Mouse (Mus musculus) T-helper 2 cell (primary cell): ENCODE data around the gene Ypel3.

Experiments
- in situ Hi-C: fragments of 300-600 bp; cut with MboI, MseI; formaldehyde crosslinking; loops from one replicate; pipeline ENCODE4 v1.15.1; 2025; ENCODE audit warnings: high pct_unique_total_duplicates

The Ypel3 gene

GRCm38 (mm10) chr7:126793456-126794270 is 16.9 kb downstream of the Ypel3 start:
- in situ Hi-C loops, result no loop called here

- in situ Hi-C loops, result no loop called here
These were observed 17.5 kb downstream of the Ypel3 start for GRCm38 (mm10) chr7:126794271-126794605.

GRCm38 (mm10) chr7:126795387-126796317 is 18.9 kb downstream of the Ypel3 start:
- in situ Hi-C loops, result loop anchor here (5.0 kb wide), 1 partner anchor 93 kb away; no protein-coding TSS in a partner anchor

DNA sequence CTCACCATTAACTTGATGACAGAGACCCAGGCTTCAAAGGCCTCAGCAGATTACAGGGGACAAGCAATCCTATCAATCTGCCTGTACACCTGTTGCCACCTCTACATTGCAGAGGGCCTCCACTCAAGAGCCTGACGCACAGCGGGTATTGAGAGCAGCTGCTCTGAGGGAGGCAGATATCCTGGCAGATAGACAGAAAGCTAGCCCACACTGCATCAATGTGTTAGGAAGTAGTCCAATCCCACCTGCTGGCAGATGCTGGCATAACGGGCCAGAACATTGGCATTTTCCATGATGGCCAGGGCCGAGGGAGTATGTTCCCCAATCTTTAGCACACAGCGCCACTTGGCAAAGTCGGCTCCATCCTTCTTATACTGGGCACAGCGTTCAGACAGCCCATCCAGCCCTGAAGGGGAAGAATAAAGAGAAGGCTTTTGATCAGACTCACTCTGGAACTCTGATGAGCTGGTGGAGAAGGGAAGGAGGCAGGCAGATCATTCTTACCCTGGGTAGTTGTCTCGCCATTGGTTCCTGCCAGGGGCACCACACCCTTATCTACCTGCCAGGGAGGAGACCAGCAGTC is 19.7 kb downstream of the Ypel3 start:
- in situ Hi-C loops, result loop anchor here (5.0 kb wide), 1 partner anchor 94 kb away; no protein-coding TSS in a partner anchor

DNA sequence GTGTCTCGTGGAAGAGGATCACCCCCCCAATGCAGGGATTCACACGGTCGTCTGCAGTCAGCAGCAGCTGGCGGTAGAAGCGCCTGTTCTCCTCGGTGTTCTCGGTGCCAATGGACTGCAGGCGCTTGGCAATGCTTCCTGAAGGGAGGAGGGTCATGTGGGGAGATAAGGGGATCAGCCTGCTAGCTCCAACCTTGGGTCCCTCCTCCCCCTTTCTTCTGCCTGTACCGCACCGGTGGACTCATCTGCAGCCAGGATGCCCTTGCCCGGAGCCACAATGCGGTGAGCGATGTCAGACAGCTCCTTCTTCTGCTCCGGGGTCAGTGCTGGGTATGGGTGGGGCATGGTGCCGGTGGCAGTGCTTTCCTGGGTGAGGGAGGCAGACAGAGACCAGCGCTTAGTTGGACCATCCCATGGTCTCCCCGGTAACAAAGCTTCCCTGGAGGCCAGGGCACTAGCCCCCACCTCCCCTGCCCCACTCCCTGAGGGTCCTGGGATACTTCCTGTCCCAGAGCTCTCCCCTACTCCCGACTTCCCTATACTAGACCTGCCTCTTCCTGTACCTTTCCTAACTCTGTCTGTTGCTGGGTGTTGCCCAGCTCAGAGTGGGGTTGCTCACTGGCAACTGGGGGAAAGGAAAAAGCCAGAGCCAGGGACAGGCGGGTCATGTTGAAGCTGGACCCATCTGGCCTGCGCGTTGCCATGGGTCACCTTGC is 20.8 kb downstream of the Ypel3 start, which contains the start of gene Fam57b:
Gene Fam57b, plus strand, starts transcription at position 258 of the 716 bp plus-strand sequence.
- in situ Hi-C loops, result loop anchor here (5.0 kb wide), 1 partner anchor 95 kb away; no protein-coding TSS in a partner anchor

DNA sequence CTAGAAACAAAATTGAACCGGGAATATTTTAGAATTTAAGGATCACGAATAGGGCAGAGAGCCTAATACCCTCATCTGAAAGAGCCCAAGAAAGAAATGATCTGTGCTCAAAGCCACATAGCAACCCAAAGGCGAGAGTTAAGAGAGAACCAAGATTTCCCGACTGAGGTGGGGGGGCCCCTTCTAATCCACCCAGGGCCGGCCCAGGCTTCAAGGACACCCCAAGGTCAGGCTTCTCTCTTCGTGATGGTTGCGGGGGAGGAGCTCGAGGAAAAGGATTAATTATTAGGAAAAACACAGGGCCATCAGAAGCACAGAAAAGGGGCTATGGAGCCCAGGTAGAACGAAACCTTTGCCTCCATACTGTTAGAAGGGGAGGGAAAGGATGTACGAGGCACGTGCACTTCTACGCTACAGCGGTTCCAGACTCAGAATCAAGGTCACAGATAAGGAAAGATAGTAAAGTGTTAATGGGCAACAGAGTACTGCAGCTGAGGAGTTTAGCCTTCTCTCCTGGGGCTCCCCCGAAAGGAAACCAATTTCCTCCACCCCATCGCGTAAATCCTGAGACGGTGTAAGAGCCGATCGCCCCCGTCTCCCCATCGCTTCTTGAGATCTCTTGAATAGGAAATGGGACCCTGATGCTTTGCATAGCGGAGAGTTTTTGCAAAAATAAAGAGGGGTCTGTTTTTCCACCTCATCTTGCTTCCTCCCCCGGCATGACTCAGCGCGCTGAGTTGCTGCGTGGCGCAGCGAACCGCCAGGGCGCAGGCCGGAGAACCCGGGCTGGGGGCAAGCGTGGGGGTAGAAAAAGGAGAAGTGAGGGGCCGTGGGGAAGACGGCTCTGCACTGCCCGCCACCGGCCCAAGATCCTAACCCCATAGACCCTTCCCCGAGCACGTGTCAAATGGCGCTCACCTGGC is 21.6 kb downstream of the Ypel3 start:
- in situ Hi-C loops, result loop anchor here (5.0 kb wide), 1 partner anchor 96 kb away; no protein-coding TSS in a partner anchor

DNA sequence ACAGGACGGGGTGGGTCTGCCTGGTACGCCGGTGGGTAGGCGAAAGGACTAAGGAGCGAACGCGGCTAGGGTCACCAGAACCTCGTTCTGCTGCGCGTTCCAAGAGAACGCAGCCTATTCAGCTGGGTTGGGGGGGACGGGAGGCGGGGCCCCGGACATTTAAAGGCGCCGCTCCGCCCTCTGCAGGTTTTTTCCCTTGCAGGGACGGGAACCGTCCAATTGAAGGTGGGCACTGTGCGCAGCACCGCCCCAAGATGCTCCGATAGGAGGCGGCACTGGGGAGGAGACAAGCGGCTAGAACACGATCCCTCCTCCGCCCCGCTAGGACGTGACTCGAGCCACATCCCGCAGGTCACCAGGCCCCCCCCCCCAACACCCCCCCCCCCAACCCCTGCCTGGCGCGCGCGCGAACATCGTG is 22.3 kb downstream of the Ypel3 start:
- in situ Hi-C loops, result loop anchor here (5.0 kb wide), 1 partner anchor 97 kb away; no protein-coding TSS in a partner anchor

- in situ Hi-C loops, result loop anchor here (5.0 kb wide), 1 partner anchor 97 kb away; no protein-coding TSS in a partner anchor
These were observed 22.9 kb downstream of the Ypel3 start for GRCm38 (mm10) chr7:126799468-126800268.

DNA sequence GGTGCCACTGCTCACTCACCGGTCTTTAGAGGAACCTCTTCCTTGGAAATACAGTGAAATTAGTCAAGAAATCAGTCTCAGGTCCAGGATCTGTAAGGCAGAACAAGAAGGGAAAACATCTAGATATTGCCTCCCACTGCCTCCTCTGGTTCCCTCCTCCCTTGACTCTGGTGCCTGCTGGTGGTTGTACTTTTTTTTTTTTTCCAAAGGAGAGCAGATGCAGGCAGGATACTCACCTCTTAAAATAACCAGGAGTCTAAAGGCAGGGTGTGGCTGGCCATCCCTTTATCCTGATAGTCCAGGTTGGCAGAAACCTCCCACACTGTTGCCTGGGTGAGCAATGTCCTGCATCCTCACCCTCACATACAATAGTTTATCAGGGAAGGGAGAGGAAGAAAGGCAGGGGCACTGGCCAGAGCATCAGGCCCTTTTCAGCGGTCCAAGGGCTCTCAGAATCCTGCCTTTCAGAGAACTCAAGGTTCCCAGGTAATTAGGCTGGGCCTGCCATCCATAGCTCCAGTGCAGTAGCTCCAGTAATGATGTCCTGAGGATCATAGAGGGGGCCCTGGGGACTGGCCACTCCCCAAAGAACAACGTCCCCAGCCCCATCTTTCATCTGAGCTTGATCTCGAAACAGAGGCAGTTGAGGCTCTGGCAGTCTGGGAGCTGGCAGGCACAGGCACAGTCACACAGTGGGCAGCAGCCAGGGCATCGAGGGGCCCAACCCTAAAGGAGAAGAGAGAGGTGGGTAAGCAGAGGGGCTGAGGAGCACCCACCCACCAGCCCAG is 23.7 kb downstream of the Ypel3 start:
- in situ Hi-C loops, result no loop called here

DNA sequence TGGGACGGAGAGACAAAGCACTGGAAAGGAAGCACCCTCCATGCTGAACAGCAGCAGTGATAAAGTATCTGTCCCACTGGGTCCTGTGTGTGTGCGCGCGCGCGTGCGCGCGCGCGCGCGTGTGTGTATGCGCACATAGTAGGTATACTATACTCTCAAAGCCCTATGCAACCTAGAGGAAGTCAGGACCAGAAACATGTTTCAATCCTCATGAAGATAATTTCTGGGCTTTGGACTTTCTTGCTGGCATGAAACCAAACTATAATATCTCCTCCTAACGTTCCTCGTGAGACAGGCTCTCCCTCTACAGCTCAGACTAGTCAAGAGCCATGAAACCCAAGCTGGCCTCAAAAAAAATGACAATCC is 24.3 kb downstream of the Ypel3 start:
- in situ Hi-C loops, result no loop called here

DNA sequence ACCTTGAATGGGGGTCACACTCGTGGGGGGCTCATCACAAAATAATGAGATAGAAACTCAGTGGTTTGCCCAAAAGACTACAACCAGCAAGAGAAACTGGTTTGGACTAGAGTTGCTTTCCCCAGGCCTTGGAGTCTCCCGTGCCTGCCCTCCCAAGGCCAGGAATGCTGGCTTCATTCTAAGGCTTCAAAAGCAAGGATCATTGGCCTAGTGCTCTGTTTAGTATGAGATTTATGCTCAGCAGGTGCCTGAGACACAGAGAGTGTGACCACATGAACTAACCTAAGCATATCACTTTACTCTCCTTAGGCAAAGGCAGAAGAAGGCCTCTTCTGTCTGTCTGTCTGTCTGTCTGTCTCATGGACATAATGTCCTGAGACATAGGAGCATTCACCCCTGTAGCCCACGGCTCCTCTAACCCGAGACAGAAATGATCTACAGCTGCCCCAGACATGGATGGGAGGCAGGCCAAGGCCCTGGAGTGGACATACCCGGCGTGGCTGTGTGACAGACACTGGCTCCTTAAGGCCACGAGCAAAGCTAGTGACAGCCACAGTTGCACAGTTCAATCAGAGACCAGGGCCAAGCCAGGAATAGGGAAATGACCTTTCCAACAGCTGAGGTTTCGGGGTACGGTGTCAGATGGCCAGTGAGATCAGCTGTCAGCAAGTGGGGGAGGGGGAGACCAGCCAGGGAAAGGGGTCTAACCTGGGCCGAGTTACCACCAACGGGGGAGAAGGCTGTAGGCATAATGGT is 25.6 kb downstream of the Ypel3 start:
- in situ Hi-C loops, result no loop called here

GRCm38 (mm10) chr7:126803181-126803580 is 26.4 kb downstream of the Ypel3 start:
- in situ Hi-C loops, result no loop called here

GRCm38 (mm10) chr7:126803751-126804150 is 27.0 kb downstream of the Ypel3 start:
- in situ Hi-C loops, result no loop called here

DNA sequence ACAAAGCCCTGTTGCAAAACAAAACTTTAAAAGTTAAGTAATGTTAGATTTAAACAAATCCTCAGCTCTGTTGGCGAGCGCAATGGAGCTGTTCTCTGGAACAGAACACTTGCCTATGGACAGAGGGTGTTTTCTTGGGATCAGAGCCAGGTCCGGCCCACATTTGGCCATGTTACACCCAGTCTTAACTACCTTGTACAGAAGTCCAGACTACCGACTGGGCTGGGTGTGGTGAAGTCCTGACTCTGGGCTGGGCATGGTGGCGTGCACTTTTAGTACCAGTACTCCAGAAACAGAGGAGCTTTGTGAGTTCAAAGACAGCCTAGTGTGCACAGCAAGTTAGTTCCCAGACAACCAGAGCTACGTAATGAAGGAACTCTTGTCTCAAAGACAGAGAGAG is 30.2 kb downstream of the Ypel3 start:
- in situ Hi-C loops, result no loop called here

- in situ Hi-C loops, result no loop called here
These were observed 30.6 kb downstream of the Ypel3 start for GRCm38 (mm10) chr7:126807405-126807804.

- in situ Hi-C loops, result no loop called here
These were observed 32.1 kb downstream of the Ypel3 start for GRCm38 (mm10) chr7:126808703-126809455.
